Mouse (Mus musculus) myocyte (in vitro differentiated cells): ENCODE data around the gene Tcf7l1. TPM values are rescaled to one million over a fixed set of nuclear protein-coding genes. Genes with fewer than 3 reads are reported as not detected.

ENCODE experiments used
- H3K27me3 ChIP-seq: one replicate; pipeline ENCODE4 v1.6.1; 2011; ENCODE audit not compliant: control insufficient read depth, insufficient read depth, insufficient read length
- H3K36me3 ChIP-seq: one replicate; pipeline ENCODE4 v1.6.1; 2011; ENCODE audit not compliant: control insufficient read depth, insufficient read depth
- H3K4me2 ChIP-seq: one replicate; pipeline ENCODE4 v1.6.1; 2011; ENCODE audit warnings: low read depth, control low read depth
- H3K4me3 ChIP-seq: one replicate; pipeline ENCODE4 v1.5.1; 2011; ENCODE audit warnings: mild to moderate bottlenecking, control low read depth, moderate library complexity
- H3K79me2 ChIP-seq: one replicate; pipeline ENCODE4 v1.6.1; 2011; ENCODE audit not compliant: control insufficient read depth, insufficient read depth
- H3ac ChIP-seq: one replicate; pipeline ENCODE4 v1.6.1; 2011; ENCODE audit not compliant: control insufficient read depth, insufficient read length
- CEBPB ChIP-seq: IDR thresholded peaks from 2 replicates; pipeline ENCODE4 v1.6.1; 2011; ENCODE audit warnings: mild to moderate bottlenecking, moderate library complexity; ENCODE audit not compliant: poor library complexity, insufficient read depth, severe bottlenecking
- E2F4 ChIP-seq: IDR thresholded peaks from one replicate; pipeline ENCODE4 v1.6.1; 2011; ENCODE audit warnings: mild to moderate bottlenecking, control low read depth, moderate library complexity; ENCODE audit not compliant: insufficient read depth
- MAX ChIP-seq: IDR thresholded peaks from one replicate; pipeline ENCODE4 v1.6.1; 2011; ENCODE audit warnings: low read depth, mild to moderate bottlenecking, control low read depth
- MYOD1 ChIP-seq, 3 experiments: IDR thresholded peaks; one replicate each; pipeline ENCODE4 v1.6.1; 2011; ENCODE audit warnings: control low read depth in 2 of 3, low read depth in 2 of 3, mild to moderate bottlenecking in 2 of 3, moderate library complexity in 1 of 3; ENCODE audit not compliant: insufficient read length in 2 of 3, control insufficient read depth in 1 of 3
- MYOG ChIP-seq, 3 experiments: IDR thresholded peaks; one replicate each; pipeline ENCODE4 v1.6.1; 2011; ENCODE audit warnings: control low read depth in 2 of 3, low read depth in 2 of 3, mild to moderate bottlenecking in 2 of 3; ENCODE audit not compliant: insufficient read length in 2 of 3, control insufficient read depth in 1 of 3, insufficient read depth in 1 of 3
- POLR2A ChIP-seq: IDR thresholded peaks from one replicate; pipeline ENCODE4 v1.6.1; 2011; ENCODE audit warnings: low read depth, mild to moderate bottlenecking, control low read depth, moderate library complexity; ENCODE audit not compliant: insufficient read length
- POLR2AphosphoS2 ChIP-seq: IDR thresholded peaks from one replicate; pipeline ENCODE4 v1.6.1; 2011; ENCODE audit warnings: low read depth, control low read depth; ENCODE audit not compliant: insufficient read length
- REST ChIP-seq: IDR thresholded peaks from one replicate; pipeline ENCODE4 v1.6.1; 2011; ENCODE audit warnings: mild to moderate bottlenecking, control low read depth, moderate library complexity; ENCODE audit not compliant: insufficient read depth, insufficient read length
- SRF ChIP-seq: IDR thresholded peaks from one replicate; pipeline ENCODE4 v1.6.1; 2011; ENCODE audit warnings: low read depth; ENCODE audit not compliant: control insufficient read depth, insufficient read length
- TCF12 ChIP-seq: IDR thresholded peaks from one replicate; pipeline ENCODE4 v1.6.1; 2011; ENCODE audit warnings: mild to moderate bottlenecking, control low read depth; ENCODE audit not compliant: poor library complexity, insufficient read depth, severe bottlenecking
- TCF3 ChIP-seq: IDR thresholded peaks from one replicate; pipeline ENCODE4 v1.6.1; 2011; ENCODE audit warnings: low read depth, control low read depth; ENCODE audit not compliant: insufficient read length
- USF1 ChIP-seq: IDR thresholded peaks from one replicate; pipeline ENCODE4 v1.6.1; 2011; ENCODE audit warnings: low read depth, mild to moderate bottlenecking, control low read depth, moderate library complexity
- polyA plus RNA-seq: library from polyadenylated mRNA; unstranded; fragments of >200 nt; fragmentation: generic; extraction: Trizol; gene quantifications from one replicate; pipeline ENCODE4 v1.2.1, GENCODE M21; 2012; ENCODE audit warnings: missing spikeins

Tcf7l1 gene
- polyA plus RNA-seq, 1 experiment, result 13.3 TPM

DNA sequence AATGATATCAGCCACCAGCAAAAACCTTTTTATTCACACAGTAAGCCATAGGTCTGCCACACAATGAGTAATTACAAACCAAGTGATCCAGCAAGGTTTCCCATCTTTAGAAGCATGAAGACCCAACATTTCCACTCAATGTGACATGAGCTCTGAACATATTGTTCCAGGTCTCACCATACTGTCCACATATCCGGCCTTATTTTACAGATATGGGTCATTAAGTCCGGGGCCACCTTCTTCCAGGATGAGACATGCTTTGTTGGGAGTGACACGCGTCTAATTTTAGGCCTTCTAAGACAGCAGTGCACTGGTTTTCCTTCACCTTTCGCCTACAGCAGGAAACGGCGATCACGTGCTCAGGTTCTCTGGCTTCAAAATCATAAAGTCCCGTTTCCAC, 108.1 kb downstream of the Tcf7l1 start:
- H3K4me2 ChIP-seq, result no peak overlapping the region
- H3K27me3 ChIP-seq, result no peaks in the 10 kb centered on the region
- no peak for TF ChIP-seq CEBPB
- TF ChIP-seq MAX, result no peak
- TF ChIP-seq E2F4, result no peak
- no peak for TF ChIP-seq MYOG (IDR thresholded peaks at IDR 0.05; ENCODE audit: control insufficient read depth in 1 of 3, insufficient read depth in 1 of 3, insufficient read length in 2 of 3, low read depth in 2 of 3)
- TF ChIP-seq POLR2A, result no peak
- TF ChIP-seq TCF12, result no peak
- TF ChIP-seq TCF3, result no peak

GRCm38 (mm10) chr6:72678631-72679030, 110.4 kb downstream of the Tcf7l1 start:
- no peak overlapping the region for H3K4me2 ChIP-seq
- no peaks in the 10 kb centered on the region for H3K79me2 ChIP-seq

More for the DNA sequence above, 108.1 kb downstream of the Tcf7l1 start:
- no peak overlapping the region for H3K4me3 ChIP-seq
- no peaks in the 10 kb centered on the region for H3K79me2 ChIP-seq
- no peak overlapping the region for H3ac ChIP-seq
- no peaks in the 10 kb centered on the region for H3K36me3 ChIP-seq

DNA sequence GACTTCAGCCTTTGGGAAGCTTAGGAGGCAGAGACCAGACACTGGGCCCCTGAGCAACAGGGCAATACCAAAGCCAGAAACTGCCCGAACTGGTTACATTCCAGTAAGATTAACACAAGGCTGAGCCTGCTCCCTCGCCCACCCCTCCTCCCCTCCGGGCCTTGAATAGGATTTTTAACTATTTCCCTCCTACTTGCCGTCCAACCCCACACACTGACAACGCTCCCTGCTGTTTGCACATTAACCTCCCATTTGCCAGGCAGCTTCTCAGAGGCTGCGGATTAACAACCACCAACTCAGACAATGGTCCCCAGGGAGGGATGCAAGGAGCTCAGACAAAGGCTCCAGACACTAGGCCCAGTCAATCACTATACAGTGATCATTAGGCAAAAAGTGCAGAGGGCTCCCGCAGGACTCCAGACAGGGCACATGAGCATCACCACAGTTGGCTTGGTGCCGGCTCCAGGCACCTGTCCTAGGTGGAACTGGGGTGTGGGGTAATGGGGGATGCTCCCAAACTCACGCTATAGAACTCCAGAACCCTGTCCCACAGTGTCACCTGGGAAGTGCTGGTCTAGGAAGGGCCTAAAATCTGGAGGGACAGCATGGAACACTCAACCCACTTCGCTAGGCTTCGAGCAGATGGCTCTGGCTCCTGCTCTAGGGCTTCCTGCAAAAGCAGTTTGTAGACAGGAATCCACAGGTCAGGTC, 111.4 kb downstream of the Tcf7l1 start:
- peak overlapping the region; percentile 22 for H3K4me2 ChIP-seq
- peaks cover 4% of the 10 kb centered on the region for H3K79me2 ChIP-seq
- H3K4me3 ChIP-seq, result no peak overlapping the region
- H3K27me3 ChIP-seq, result no peaks in the 10 kb centered on the region
- no peak overlapping the region for H3ac ChIP-seq
- no peak for TF ChIP-seq SRF
- no peak for TF ChIP-seq USF1
- no peak for TF ChIP-seq MYOG (IDR thresholded peaks at IDR 0.05; ENCODE audit: control insufficient read depth in 1 of 3, insufficient read depth in 1 of 3, insufficient read length in 2 of 3, low read depth in 2 of 3)
- no peak for TF ChIP-seq POLR2A
- TF ChIP-seq TCF3, result no peak
- TF ChIP-seq CEBPB, result no peak
- TF ChIP-seq MYOD1 (IDR thresholded peaks at IDR 0.05; ENCODE audit: control insufficient read depth in 1 of 3, insufficient read length in 2 of 3, low read depth in 2 of 3), result no peak
- no peak for TF ChIP-seq TCF12
- TF ChIP-seq REST, result no peak
- TF ChIP-seq POLR2AphosphoS2, result no peak
- TF ChIP-seq E2F4, result no peak
- no peak for TF ChIP-seq MAX
- no peaks in the 10 kb centered on the region for H3K36me3 ChIP-seq

More at GRCm38 (mm10) chr6:72678631-72679030, 110.4 kb downstream of the Tcf7l1 start:
- TF ChIP-seq E2F4 (no peak), TCF12 (no peak)
- no peaks in the 10 kb centered on the region for H3K36me3 ChIP-seq
- no peak overlapping the region for H3K4me3 ChIP-seq
- no peaks in the 10 kb centered on the region for H3K27me3 ChIP-seq
- H3ac ChIP-seq, result no peak overlapping the region

GRCm38 (mm10) chr6:72677079-72677478, 112.0 kb downstream of the Tcf7l1 start:
- Histone ChIP-seq H3K4me3 (no peak overlapping the region), H3K4me2 (peak overlapping the region; percentile 22)

GRCm38 (mm10) chr6:72676376-72676775, 112.7 kb downstream of the Tcf7l1 start:
- Histone ChIP-seq H3K79me2 (peaks cover 4% of the 10 kb centered on the region), H3K27me3 (no peaks in the 10 kb centered on the region), H3K4me3 (no peak overlapping the region), H3K36me3 (no peaks in the 10 kb centered on the region), H3K4me2 (no peak overlapping the region), H3ac (no peak overlapping the region)
- no peak for TF ChIP-seq MAX
- TF ChIP-seq TCF3, result no peak
- no peak for TF ChIP-seq MYOD1 (IDR thresholded peaks at IDR 0.05; ENCODE audit: control insufficient read depth in 1 of 3, insufficient read length in 2 of 3, low read depth in 2 of 3)

More at GRCm38 (mm10) chr6:72677079-72677478, 112.0 kb downstream of the Tcf7l1 start:
- no peaks in the 10 kb centered on the region for H3K36me3 ChIP-seq
- H3K79me2 ChIP-seq, result peaks cover 4% of the 10 kb centered on the region
- no peak overlapping the region for H3ac ChIP-seq
- H3K27me3 ChIP-seq, result no peaks in the 10 kb centered on the region
- TF ChIP-seq CEBPB (no peak), POLR2A (no peak), E2F4 (no peak), SRF (no peak), USF1 (no peak)
